Mouse (Mus musculus): ENCODE measurements around the gene Art3.
A peak's percentile ranks its signal among the peaks of the same experiment; 100 is the strongest.

The Art3 gene

GRCm38 (mm10) chr5:92424126-92424525 is 92.5 kb downstream of the Art3 start:
- no peak for DNase-seq (ENCODE audit: low spot score in 2 of 2)

DNA sequence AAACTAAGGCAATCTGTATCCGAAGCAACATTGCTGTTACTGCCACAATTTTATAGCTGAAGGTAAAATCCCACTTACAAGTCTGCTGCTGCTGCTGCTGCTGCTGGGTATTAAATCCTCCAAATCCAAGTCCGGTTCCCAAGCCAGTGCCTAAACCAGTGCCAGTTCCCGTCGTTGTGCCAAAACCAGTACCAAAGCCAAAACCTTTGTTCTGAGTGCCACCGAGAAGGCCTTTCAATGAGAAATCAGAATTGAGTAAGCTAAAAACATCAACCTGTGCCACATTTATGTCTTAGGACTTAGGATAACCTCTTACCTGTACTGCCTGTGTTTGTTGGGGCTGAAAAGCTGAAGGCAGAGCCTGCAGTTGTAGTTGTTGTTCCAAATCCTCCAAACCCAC is 99.1 kb downstream of the Art3 start:
- DNase-seq (ENCODE audit: low spot score in 2 of 2), result no peak

GRCm38 (mm10) chr5:92431611-92432010 is 100.0 kb downstream of the Art3 start:
- no peak for DNase-seq (ENCODE audit: low spot score in 2 of 2)

DNA sequence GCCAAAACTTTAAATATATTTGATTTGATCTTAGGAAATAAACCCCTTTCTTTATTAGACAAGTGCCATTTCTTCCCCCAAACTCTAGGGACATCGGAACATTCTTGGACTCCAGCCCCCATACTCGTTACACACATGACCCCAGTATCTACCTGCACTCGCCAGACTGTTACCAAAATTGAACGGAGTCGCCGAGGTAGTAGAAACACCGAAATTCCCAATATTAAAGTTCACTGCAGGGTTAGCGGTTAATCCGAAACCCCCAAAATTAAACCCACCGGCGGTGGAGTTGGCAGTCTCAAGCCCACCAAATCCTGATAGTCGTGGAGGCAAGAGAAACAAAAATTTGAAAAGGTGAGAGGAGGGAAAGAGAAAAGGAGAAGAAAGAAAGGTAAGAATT is 102.4 kb downstream of the Art3 start:
- DNase-seq (ENCODE audit: low spot score in 2 of 2), result no peak

GRCm38 (mm10) chr5:92434571-92434985 is 103.0 kb downstream of the Art3 start:
- DNase-seq (ENCODE audit: low spot score in 2 of 2), result peak in 1 of 2 experiments; percentile 16

GRCm38 (mm10) chr5:92435025-92435584 is 103.5 kb downstream of the Art3 start, which contains the start of gene Nup54:
TSS of gene Nup54 (minus strand) at chr5:92435219.
- peak; percentile 94 to 96 for DNase-seq (ENCODE audit: low spot score in 2 of 2)

GRCm38 (mm10) chr5:92438540-92438939 is 106.9 kb downstream of the Art3 start:
- no peak for DNase-seq (ENCODE audit: low spot score in 2 of 2)

GRCm38 (mm10) chr5:92441494-92441893 is 109.9 kb downstream of the Art3 start:
- DNase-seq (ENCODE audit: low spot score in 2 of 2), result no peak

- DNase-seq (ENCODE audit: low spot score in 2 of 2), result no peak
Measured at GRCm38 (mm10) chr5:92442914-92443313, 111.3 kb downstream of the Art3 start.

DNA sequence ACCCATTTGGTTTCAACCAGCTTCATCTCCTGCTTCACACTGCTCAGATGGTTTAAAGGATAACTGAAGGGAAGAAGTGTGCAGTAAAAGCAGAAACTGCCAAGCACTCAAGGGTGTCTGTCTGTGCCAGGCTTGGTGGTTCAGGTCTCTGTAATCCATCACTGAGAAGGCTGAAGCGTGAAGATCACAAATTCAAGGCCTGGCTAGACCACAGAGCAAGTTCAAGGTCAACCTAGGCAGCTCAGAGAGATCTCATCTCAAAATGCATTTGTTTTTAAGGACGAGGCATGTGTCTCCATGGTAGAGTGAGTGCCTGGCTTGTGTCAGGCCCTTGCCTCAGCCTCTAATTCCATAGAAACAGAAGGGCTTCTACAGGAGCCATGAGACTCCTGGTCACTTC is 113.4 kb downstream of the Art3 start:
- no peak for DNase-seq (ENCODE audit: low spot score in 2 of 2)

DNA sequence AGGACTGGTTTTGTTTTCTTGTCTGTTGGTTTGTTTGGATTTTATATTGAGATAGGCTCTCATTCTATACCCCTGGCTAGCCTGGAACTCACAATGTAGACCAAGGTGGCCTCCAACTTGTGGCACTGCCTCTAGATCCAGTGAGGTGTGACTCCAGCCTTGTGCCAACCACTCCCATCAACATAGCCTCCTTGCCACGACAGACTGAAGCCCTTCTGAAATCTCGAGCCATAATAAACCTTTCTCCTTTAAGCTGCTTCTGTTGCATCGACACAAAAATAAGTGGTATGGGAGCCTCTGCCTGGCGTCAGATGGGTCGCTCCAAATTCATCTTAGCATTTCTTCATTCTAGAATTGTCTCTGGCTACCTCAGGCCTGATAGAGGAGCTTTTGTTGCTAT is 115.1 kb downstream of the Art3 start:
- DNase-seq (ENCODE audit: low spot score in 2 of 2), result no peak

GRCm38 (mm10) chr5:92452876-92453275 is 121.2 kb downstream of the Art3 start:
- DNase-seq (ENCODE audit: low spot score in 2 of 2), result no peak

DNA sequence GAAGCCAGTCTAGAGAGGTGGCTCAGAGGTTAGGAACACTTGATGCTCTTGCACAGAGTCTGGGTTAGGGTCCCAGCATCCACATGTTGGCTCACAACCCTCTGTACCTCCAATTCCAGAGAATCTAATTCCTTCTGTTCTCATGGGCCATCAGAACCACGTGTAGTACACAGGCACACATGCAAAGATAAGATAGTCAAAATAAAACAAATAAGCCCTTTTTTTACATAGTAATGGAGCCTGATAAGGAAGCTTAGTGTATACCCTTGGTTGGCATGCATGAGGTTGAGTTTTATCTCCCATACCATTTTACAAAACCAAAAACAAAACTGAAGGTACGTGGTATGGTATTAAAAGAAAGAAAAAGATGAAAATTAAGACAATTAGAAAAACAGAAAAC is 125.8 kb downstream of the Art3 start:
- no peak for DNase-seq (ENCODE audit: low spot score in 2 of 2)

DNA sequence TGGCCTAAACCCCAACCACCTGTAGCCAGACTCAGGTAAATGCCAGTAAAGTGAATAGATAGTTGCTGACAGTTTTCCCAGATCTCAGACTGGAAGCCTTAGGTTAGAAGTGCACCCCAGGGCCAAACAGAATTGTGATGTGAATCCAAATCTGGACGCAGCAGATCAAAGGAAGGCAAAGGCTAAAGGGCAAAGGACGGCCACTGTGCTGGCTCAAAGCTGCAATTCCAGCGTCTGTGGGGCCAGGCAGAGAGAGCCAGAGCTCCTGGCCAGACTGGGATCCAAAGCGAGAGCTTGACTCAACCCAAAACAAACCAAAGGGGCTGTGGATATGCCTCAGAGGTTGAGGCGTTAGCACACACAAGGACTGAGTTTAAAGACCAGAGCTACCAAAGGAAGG is 127.1 kb downstream of the Art3 start:
- no peak for DNase-seq (ENCODE audit: low spot score in 2 of 2)

GRCm38 (mm10) chr5:92461321-92461720 is 129.7 kb downstream of the Art3 start:
- DNase-seq (ENCODE audit: low spot score in 2 of 2), result peak in 1 of 2 experiments; percentile 36

All from frontal cortex, postnatal 14 days (tissue).